Mouse (Mus musculus) embryonic facial prominence, embryonic 12.5 days (tissue): ENCODE data around the gene Pip5k1a. TPM values are rescaled to one million over a fixed set of nuclear protein-coding genes. Genes with fewer than 3 reads are reported as not detected.

ENCODE experiments used
- ATAC-seq: fragments of 200-750 bp; cut with Nextera tagmentation; 2 replicates; pipeline ENCODE4 v1.8.0; 2017; ENCODE audit not compliant: insufficient number of reproducible peaks, insufficient read depth, low FRiP score, low TSS enrichment
- H3K27ac ChIP-seq: fragments of 300-500 bp; sonication (generic); 2 replicates; pipeline ENCODE4 v1.5.1; 2016; ENCODE audit warnings: mild to moderate bottlenecking
- H3K27me3 ChIP-seq: fragments of 300-500 bp; sonication (generic); 2 replicates; pipeline ENCODE4 v1.6.1; 2016; ENCODE audit warnings: mild to moderate bottlenecking, moderate library complexity
- H3K36me3 ChIP-seq: fragments of 300-500 bp; sonication (generic); 2 replicates; pipeline ENCODE4 v1.6.1; 2016; ENCODE audit warnings: mild to moderate bottlenecking
- H3K4me1 ChIP-seq: fragments of 300-500 bp; sonication (generic); 2 replicates; pipeline ENCODE4 v1.6.1; 2016
- H3K4me2 ChIP-seq: fragments of 300-500 bp; sonication (generic); replicated peaks from 2 replicates; pipeline ENCODE4 v1.6.1; 2016; ENCODE audit warnings: mild to moderate bottlenecking, moderate library complexity
- H3K4me3 ChIP-seq: fragments of 300-500 bp; sonication (generic); 2 replicates; pipeline ENCODE4 v1.5.1; 2016; ENCODE audit warnings: mild to moderate bottlenecking
- H3K9ac ChIP-seq: fragments of 300-500 bp; sonication (generic); 2 replicates; pipeline ENCODE4 v1.6.1; 2016; ENCODE audit warnings: mild to moderate bottlenecking, moderate library complexity
- H3K9me3 ChIP-seq: fragments of 300-500 bp; sonication (generic); 2 replicates; pipeline ENCODE4 v1.6.1; 2016; ENCODE audit warnings: mild to moderate bottlenecking, moderate library complexity
- WGBS: fragments of 180-500 bp; shearing (Covaris S2); methylation state at CpG from one replicate; pipeline ENCODE4 v1.1.7; 2016; 5-methylcytosine and 5-hydroxymethylcytosine counted together
- polyA plus RNA-seq: library from polyadenylated mRNA; unstranded; fragments of >200 nt; fragmentation: Nextera tagmentation; extraction: Ambion mirVana; gene quantifications from 2 replicates; pipeline ENCODE4 v1.2.1, GENCODE M21; 2016

Gene Pip5k1a
- polyA plus RNA-seq, 1 experiment from 2014 or later = 24.9 TPM

- ATAC-seq = no peak
- 67% methylated on average over 8 of the region's 8 CpGs for WGBS
- no peaks in the 10 kb centered on the region for H3K9me3 ChIP-seq
- H3K36me3 ChIP-seq = peaks cover 48% of the 10 kb centered on the region
- no peaks in the 10 kb centered on the region for H3K27me3 ChIP-seq
- peaks cover 8% of the 10 kb centered on the region; the same call in 1 of the 2 replicates for H3K4me1 ChIP-seq
- no peak overlapping the region for H3K4me3 ChIP-seq
- H3K4me2 ChIP-seq = no peak overlapping the region
- H3K27ac ChIP-seq = no peak overlapping the region
- no peak overlapping the region for H3K9ac ChIP-seq
These were observed 48.7 kb downstream of the Pip5k1a start for GRCm38 (mm10) chr3:95058078-95058477.

DNA sequence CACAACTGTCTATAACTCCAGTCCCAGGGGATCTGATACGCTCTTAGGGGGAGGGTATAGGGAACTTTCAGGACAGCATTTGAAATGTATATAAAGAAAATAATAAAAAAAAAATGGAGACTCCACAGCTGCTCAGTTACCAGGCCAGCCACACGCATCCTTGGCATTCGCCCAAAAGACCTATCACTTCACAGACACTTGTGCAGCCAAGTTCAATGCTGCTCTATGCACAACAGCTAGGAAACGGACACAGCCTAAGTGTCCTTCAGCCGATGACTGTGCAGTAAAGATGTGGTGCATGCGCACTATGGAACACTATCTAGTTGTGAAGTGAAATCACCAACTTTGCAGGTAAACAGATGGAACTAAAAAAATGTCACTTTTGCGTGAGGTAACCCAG, 50.5 kb downstream of the Pip5k1a start:
- Histone ChIP-seq H3K27ac (no peak overlapping the region), H3K4me2 (no peak overlapping the region), H3K36me3 (peaks cover 31% of the 10 kb centered on the region), H3K27me3 (no peaks in the 10 kb centered on the region), H3K4me3 (no peak overlapping the region), H3K4me1 (peaks cover 8% of the 10 kb centered on the region; the same call in 1 of the 2 replicates), H3K9ac (no peak overlapping the region), H3K9me3 (no peaks in the 10 kb centered on the region)
- no peak for ATAC-seq
- WGBS = 90% methylated on average over 7 of the region's 7 CpGs

- no peaks in the 10 kb centered on the region for H3K27me3 ChIP-seq
- 36% methylated on average over 10 of the region's 10 CpGs for WGBS
- H3K4me2 ChIP-seq = no peak overlapping the region; the same call in 1 of the 2 replicates
- peaks cover 15% of the 10 kb centered on the region for H3K36me3 ChIP-seq
- H3K9me3 ChIP-seq = no peaks in the 10 kb centered on the region
- H3K4me1 ChIP-seq = peaks cover 8% of the 10 kb centered on the region; the same call in 1 of the 2 replicates
- no peak for ATAC-seq
- 0 out of 2 replicates have a peak overlapping the region, but pooled peaks have one; percentile 37 for H3K27ac ChIP-seq
- no peak overlapping the region for H3K9ac ChIP-seq
- no peak overlapping the region for H3K4me3 ChIP-seq
These were observed 52.1 kb downstream of the Pip5k1a start for GRCm38 (mm10) chr3:95054481-95055260.

- Histone ChIP-seq H3K9ac (no peak overlapping the region), H3K4me2 (no peak overlapping the region), H3K36me3 (peaks cover 5% of the 10 kb centered on the region), H3K27me3 (no peaks in the 10 kb centered on the region), H3K9me3 (no peaks in the 10 kb centered on the region), H3K27ac (no peak overlapping the region), H3K4me1 (peaks cover 8% of the 10 kb centered on the region; the same call in 1 of the 2 replicates), H3K4me3 (no peak overlapping the region)
- WGBS = 45% methylated on average over 3 of the region's 3 CpGs
- no peak for ATAC-seq
These were observed 53.0 kb downstream of the Pip5k1a start for GRCm38 (mm10) chr3:95053701-95054100.

GRCm38 (mm10) chr3:95052959-95053358, 53.8 kb downstream of the Pip5k1a start:
- Histone ChIP-seq H3K9me3 (no peaks in the 10 kb centered on the region), H3K4me2 (no peak overlapping the region), H3K36me3 (peaks cover under 1% of the 10 kb centered on the region; the same call in 1 of the 2 replicates), H3K27me3 (no peaks in the 10 kb centered on the region), H3K27ac (no peak overlapping the region), H3K9ac (no peak overlapping the region), H3K4me1 (peaks cover 8% of the 10 kb centered on the region; the same call in 1 of the 2 replicates), H3K4me3 (no peak overlapping the region)
- 62% methylated on average over 1 of the region's 1 CpGs for WGBS
- no peak for ATAC-seq

- Histone ChIP-seq H3K36me3 (no peaks in the 10 kb centered on the region), H3K27ac (no peak overlapping the region), H3K4me1 (no peaks in the 10 kb centered on the region; the same call in 1 of the 2 replicates), H3K9me3 (no peaks in the 10 kb centered on the region), H3K27me3 (no peaks in the 10 kb centered on the region), H3K4me3 (no peak overlapping the region), H3K9ac (no peak overlapping the region), H3K4me2 (no peak overlapping the region)
- no peak for ATAC-seq
- 68% methylated on average over 3 of the region's 3 CpGs for WGBS
These were observed 58.8 kb downstream of the Pip5k1a start for GRCm38 (mm10) chr3:95047914-95048313.

DNA sequence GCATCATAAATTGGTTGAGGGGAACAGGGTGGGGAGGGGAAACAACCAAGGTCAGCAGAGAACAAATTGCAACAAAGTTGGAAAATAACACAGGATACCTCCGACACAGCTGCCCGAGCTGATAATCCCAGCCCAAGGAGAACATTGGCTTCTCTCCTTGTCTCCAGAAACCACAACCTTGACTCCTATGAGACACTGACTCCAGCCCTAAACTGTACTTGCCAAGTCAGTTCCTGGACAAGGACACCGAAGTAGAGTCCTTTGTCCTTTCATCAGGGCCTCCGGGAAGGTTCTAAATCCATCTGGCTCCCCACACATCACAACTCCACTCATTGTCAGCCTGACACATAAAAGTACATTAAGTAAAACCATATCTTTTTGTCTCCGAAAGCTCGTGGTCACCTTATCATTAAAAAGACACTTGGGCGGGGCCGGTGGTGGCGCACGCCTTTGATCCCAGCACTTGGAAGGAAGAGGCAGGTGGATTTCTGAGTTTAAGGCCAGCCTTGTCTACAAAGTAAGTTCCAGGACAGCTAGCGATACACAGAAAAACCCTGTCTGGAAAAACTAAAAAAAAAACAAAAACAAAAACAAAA, 60.2 kb downstream of the Pip5k1a start:
- Histone ChIP-seq H3K36me3 (no peaks in the 10 kb centered on the region), H3K4me2 (no peak overlapping the region), H3K9me3 (no peaks in the 10 kb centered on the region), H3K4me3 (no peak overlapping the region), H3K27ac (no peak overlapping the region), H3K9ac (no peak overlapping the region), H3K4me1 (peaks cover 2% of the 10 kb centered on the region), H3K27me3 (no peaks in the 10 kb centered on the region)
- no peak for ATAC-seq
- WGBS = 91% methylated on average over 11 of the region's 11 CpGs

DNA sequence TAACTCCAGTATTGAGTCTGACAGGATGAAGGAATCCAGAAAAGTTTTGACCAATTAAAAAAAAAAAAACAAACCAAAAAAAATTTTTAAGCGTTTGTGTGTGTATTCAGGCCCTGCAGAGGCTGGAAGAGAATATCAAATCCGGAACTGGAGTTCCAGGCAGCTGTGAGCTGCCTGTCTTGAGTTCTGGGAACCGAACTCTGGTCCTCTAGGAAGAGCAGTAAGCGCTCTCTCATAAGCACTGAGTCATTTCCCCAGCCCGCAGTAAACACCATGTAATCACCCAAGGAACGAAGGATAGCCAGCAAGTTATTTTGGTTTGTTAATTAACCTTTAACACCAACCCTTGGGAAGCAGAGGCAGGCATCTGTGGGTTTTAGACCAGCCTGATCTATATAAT, 63.5 kb downstream of the Pip5k1a start:
- WGBS = 56% methylated on average over 6 of the region's 6 CpGs
- Histone ChIP-seq H3K36me3 (peaks cover 5% of the 10 kb centered on the region; the same call in 1 of the 2 replicates), H3K9me3 (no peaks in the 10 kb centered on the region), H3K4me2 (no peak overlapping the region), H3K9ac (no peak overlapping the region), H3K27ac (no peak overlapping the region), H3K27me3 (no peaks in the 10 kb centered on the region), H3K4me3 (no peak overlapping the region), H3K4me1 (peaks cover 7% of the 10 kb centered on the region)
- ATAC-seq = no peak

GRCm38 (mm10) chr3:95042838-95043229, 63.9 kb downstream of the Pip5k1a start:
- peak; percentile 38 for ATAC-seq
- no peaks in the 10 kb centered on the region for H3K9me3 ChIP-seq
- H3K4me1 ChIP-seq = peaks cover 7% of the 10 kb centered on the region
- peak overlapping the region; percentile 18; the same call in 1 of the 2 replicates for H3K27ac ChIP-seq
- H3K4me2 ChIP-seq = peak overlapping the region; percentile 47
- WGBS = 26% methylated on average over 7 of the region's 7 CpGs
- H3K9ac ChIP-seq = no peak overlapping the region
- peak overlapping the region; percentile 76 for H3K4me3 ChIP-seq
- H3K27me3 ChIP-seq = no peaks in the 10 kb centered on the region
- peaks cover 5% of the 10 kb centered on the region for H3K36me3 ChIP-seq

GRCm38 (mm10) chr3:95042166-95042837, 64.4 kb downstream of the Pip5k1a start, which contains the start of gene Psmd4:
Psmd4 (minus strand) TSS chr3:95042614.
- H3K36me3 ChIP-seq = peaks cover 5% of the 10 kb centered on the region
- peak within 1 kb of the TSS; percentile 67 for H3K4me2 ChIP-seq
- no peaks in the 10 kb centered on the region for H3K9me3 ChIP-seq
- H3K27ac ChIP-seq = peak within 1 kb of the TSS; percentile 18; the same call in 1 of the 2 replicates
- H3K4me3 ChIP-seq = peak within 1 kb of the TSS; percentile 76
- no peaks in the 10 kb centered on the region for H3K27me3 ChIP-seq
- peak within 1 kb of the TSS; percentile 74 for H3K9ac ChIP-seq
- under 1% methylated on average over 35 of the region's 36 CpGs for WGBS
- ATAC-seq = peak; percentile 97
- H3K4me1 ChIP-seq = peaks cover 7% of the 10 kb centered on the region

- 14% methylated on average over 3 of the region's 3 CpGs for WGBS
- Histone ChIP-seq H3K4me2 (peak overlapping the region; percentile 67), H3K4me1 (peaks cover 7% of the 10 kb centered on the region), H3K27me3 (no peaks in the 10 kb centered on the region), H3K9me3 (no peaks in the 10 kb centered on the region), H3K36me3 (peaks cover 5% of the 10 kb centered on the region), H3K27ac (no peak overlapping the region), H3K4me3 (peak overlapping the region; percentile 76), H3K9ac (peak overlapping the region; percentile 74)
- no peak for ATAC-seq
These were observed 65.1 kb downstream of the Pip5k1a start for GRCm38 (mm10) chr3:95041625-95042024.
